Mouse (Mus musculus): ENCODE measurements around the gene Cfap65. TPM values are rescaled to one million over a fixed set of nuclear protein-coding genes. Genes with fewer than 3 reads are reported as not detected.

The Cfap65 gene
- 0.15 and 0.27 TPM in 2 replicates for polyA plus RNA-seq (2014; fragmentation: Nextera tagmentation; extraction: Ambion mirVana)

GRCm38 (mm10) chr1:74935402-74935801, at the start of gene Cfap65:
Gene Cfap65 (minus strand): TSS chr1:74935599.
- peak within 1 kb of the TSS; percentile 28; the same call in 1 of the 2 replicates for H3K4me2 ChIP-seq (ENCODE audit: low read length)
- H3K36me3 ChIP-seq (ENCODE audit: control insufficient read depth, insufficient read depth, low read length) = no peaks in the 10 kb centered on the region
- H3K9ac ChIP-seq (ENCODE audit: low read length) = no peak within 1 kb of the TSS
- peak; percentile 77 for DNase-seq (ENCODE audit: low spot score)
- no peak within 1 kb of the TSS for H3K27ac ChIP-seq (ENCODE audit: low read depth)
- WGBS = 3% methylated on average over 18 of the region's 18 CpGs
- no peak within 1 kb of the TSS for H3K4me3 ChIP-seq (ENCODE audit: low read depth, low read length)
- H3K4me1 ChIP-seq (replicated peaks; ENCODE audit: control insufficient read depth, insufficient read depth, low read length) = 0 out of 2 replicates have a peak, but pooled peaks cover 3% of the 10 kb centered on the region
- no peaks in the 10 kb centered on the region for H3K9me3 ChIP-seq (ENCODE audit: control insufficient read depth, low read length)
- peaks cover 19% of the 10 kb centered on the region; the same call in 1 of the 2 replicates for H3K27me3 ChIP-seq (replicated peaks; ENCODE audit: control insufficient read depth, insufficient read depth, low read length)
- ATAC-seq (replicated peaks; ENCODE audit: low FRiP score, low TSS enrichment, low read depth) = no peak

GRCm38 (mm10) chr1:74977001-74977400, 41.6 kb upstream of the Cfap65 start:
- ATAC-seq (replicated peaks; ENCODE audit: low FRiP score, low TSS enrichment, low read depth) (no peak), DNase-seq (ENCODE audit: low spot score) (no peak)
- Histone ChIP-seq H3K36me3 (ENCODE audit: control insufficient read depth, insufficient read depth, low read length) (no peaks in the 10 kb centered on the region), H3K9me3 (ENCODE audit: control insufficient read depth, low read length) (no peaks in the 10 kb centered on the region), H3K4me3 (ENCODE audit: low read depth, low read length) (no peak overlapping the region), H3K27ac (ENCODE audit: low read depth) (no peak overlapping the region), H3K27me3 (replicated peaks; ENCODE audit: control insufficient read depth, insufficient read depth, low read length) (no peaks in the 10 kb centered on the region), H3K4me2 (ENCODE audit: low read length) (no peak overlapping the region), H3K9ac (ENCODE audit: low read length) (no peak overlapping the region), H3K4me1 (replicated peaks; ENCODE audit: control insufficient read depth, insufficient read depth, low read length) (no peaks in the 10 kb centered on the region; the same call in 1 of the 2 replicates)
- WGBS = 66% methylated on average over 8 of the region's 8 CpGs

- Histone ChIP-seq H3K27ac (ENCODE audit: low read depth) (no peak overlapping the region), H3K9ac (ENCODE audit: low read length) (no peak overlapping the region), H3K4me1 (replicated peaks; ENCODE audit: control insufficient read depth, insufficient read depth, low read length) (no peaks in the 10 kb centered on the region; the same call in 1 of the 2 replicates), H3K9me3 (ENCODE audit: control insufficient read depth, low read length) (no peaks in the 10 kb centered on the region), H3K36me3 (ENCODE audit: control insufficient read depth, insufficient read depth, low read length) (no peaks in the 10 kb centered on the region), H3K27me3 (replicated peaks; ENCODE audit: control insufficient read depth, insufficient read depth, low read length) (no peaks in the 10 kb centered on the region), H3K4me2 (ENCODE audit: low read length) (no peak overlapping the region), H3K4me3 (ENCODE audit: low read depth, low read length) (no peak overlapping the region)
- ATAC-seq (replicated peaks; ENCODE audit: low FRiP score, low TSS enrichment, low read depth) = no peak
- WGBS = 88% methylated on average over 1 of the region's 1 CpGs
- DNase-seq (ENCODE audit: low spot score) = no peak
These were observed 40.5 kb upstream of the Cfap65 start for GRCm38 (mm10) chr1:74975936-74976335.

- no peak overlapping the region for H3K27ac ChIP-seq (ENCODE audit: low read depth)
- no peak overlapping the region for H3K4me2 ChIP-seq (ENCODE audit: low read length)
- H3K4me1 ChIP-seq (replicated peaks; ENCODE audit: control insufficient read depth, insufficient read depth, low read length) = peaks cover 1% of the 10 kb centered on the region; the same call in 1 of the 2 replicates
- H3K4me3 ChIP-seq (ENCODE audit: low read depth, low read length) = no peak overlapping the region
- WGBS = 85% methylated on average over 6 of the region's 6 CpGs
- no peaks in the 10 kb centered on the region for H3K27me3 ChIP-seq (replicated peaks; ENCODE audit: control insufficient read depth, insufficient read depth, low read length)
- no peak for ATAC-seq (replicated peaks; ENCODE audit: low FRiP score, low TSS enrichment, low read depth)
- no peaks in the 10 kb centered on the region for H3K9me3 ChIP-seq (ENCODE audit: control insufficient read depth, low read length)
- H3K36me3 ChIP-seq (ENCODE audit: control insufficient read depth, insufficient read depth, low read length) = no peaks in the 10 kb centered on the region
- no peak overlapping the region for H3K9ac ChIP-seq (ENCODE audit: low read length)
- DNase-seq (ENCODE audit: low spot score) = no peak
These were observed 38.2 kb upstream of the Cfap65 start for GRCm38 (mm10) chr1:74973590-74973989.

GRCm38 (mm10) chr1:74971353-74972050, 36.1 kb upstream of the Cfap65 start:
- ATAC-seq (replicated peaks; ENCODE audit: low FRiP score, low TSS enrichment, low read depth) (0 out of 2 replicates have a peak, but pooled peaks have one; percentile 58), DNase-seq (ENCODE audit: low spot score) (no peak)
- Histone ChIP-seq H3K4me2 (ENCODE audit: low read length) (no peak overlapping the region), H3K4me3 (ENCODE audit: low read depth, low read length) (no peak overlapping the region), H3K27ac (ENCODE audit: low read depth) (no peak overlapping the region), H3K36me3 (ENCODE audit: control insufficient read depth, insufficient read depth, low read length) (no peaks in the 10 kb centered on the region), H3K9ac (ENCODE audit: low read length) (no peak overlapping the region), H3K27me3 (replicated peaks; ENCODE audit: control insufficient read depth, insufficient read depth, low read length) (no peaks in the 10 kb centered on the region), H3K4me1 (replicated peaks; ENCODE audit: control insufficient read depth, insufficient read depth, low read length) (0 out of 2 replicates have a peak, but pooled peaks cover 11% of the 10 kb centered on the region), H3K9me3 (ENCODE audit: control insufficient read depth, low read length) (no peaks in the 10 kb centered on the region)
- 51% methylated on average over 4 of the region's 4 CpGs for WGBS

- H3K27me3 ChIP-seq (replicated peaks; ENCODE audit: control insufficient read depth, insufficient read depth, low read length) = no peaks in the 10 kb centered on the region
- 35% methylated on average over 8 of the region's 8 CpGs for WGBS
- H3K9me3 ChIP-seq (ENCODE audit: control insufficient read depth, low read length) = no peaks in the 10 kb centered on the region
- no peak overlapping the region for H3K27ac ChIP-seq (ENCODE audit: low read depth)
- no peak overlapping the region for H3K4me3 ChIP-seq (ENCODE audit: low read depth, low read length)
- DNase-seq (ENCODE audit: low spot score) (no peak), ATAC-seq (replicated peaks; ENCODE audit: low FRiP score, low TSS enrichment, low read depth) (no peak)
- H3K36me3 ChIP-seq (ENCODE audit: control insufficient read depth, insufficient read depth, low read length) = no peaks in the 10 kb centered on the region
- peaks cover 18% of the 10 kb centered on the region for H3K4me1 ChIP-seq (replicated peaks; ENCODE audit: control insufficient read depth, insufficient read depth, low read length)
- no peak overlapping the region for H3K4me2 ChIP-seq (ENCODE audit: low read length)
- H3K9ac ChIP-seq (ENCODE audit: low read length) = no peak overlapping the region
These were observed 32.7 kb upstream of the Cfap65 start for GRCm38 (mm10) chr1:74967962-74968580.

GRCm38 (mm10) chr1:74964494-74965215, 29.3 kb upstream of the Cfap65 start:
- Histone ChIP-seq H3K4me2 (ENCODE audit: low read length) (peak overlapping the region; percentile 62), H3K4me1 (replicated peaks; ENCODE audit: control insufficient read depth, insufficient read depth, low read length) (peaks cover 18% of the 10 kb centered on the region), H3K27ac (ENCODE audit: low read depth) (peak overlapping the region; percentile 66), H3K9ac (ENCODE audit: low read length) (peak overlapping the region; percentile 31), H3K27me3 (replicated peaks; ENCODE audit: control insufficient read depth, insufficient read depth, low read length) (no peaks in the 10 kb centered on the region), H3K9me3 (ENCODE audit: control insufficient read depth, low read length) (no peaks in the 10 kb centered on the region), H3K36me3 (ENCODE audit: control insufficient read depth, insufficient read depth, low read length) (no peaks in the 10 kb centered on the region), H3K4me3 (ENCODE audit: low read depth, low read length) (peak overlapping the region; percentile 15; the same call in 1 of the 2 replicates)
- ATAC-seq (replicated peaks; ENCODE audit: low FRiP score, low TSS enrichment, low read depth) (peak; percentile 65), DNase-seq (ENCODE audit: low spot score) (peak; percentile 89)
- WGBS = 4% methylated on average over 16 of the region's 16 CpGs

GRCm38 (mm10) chr1:74962853-74963227, 27.4 kb upstream of the Cfap65 start:
- Histone ChIP-seq H3K4me3 (ENCODE audit: low read depth, low read length) (no peak overlapping the region), H3K36me3 (ENCODE audit: control insufficient read depth, insufficient read depth, low read length) (no peaks in the 10 kb centered on the region), H3K4me2 (ENCODE audit: low read length) (peak overlapping the region; percentile 33), H3K27ac (ENCODE audit: low read depth) (peak overlapping the region; percentile 69), H3K9ac (ENCODE audit: low read length) (no peak overlapping the region; the same call in 1 of the 2 replicates), H3K4me1 (replicated peaks; ENCODE audit: control insufficient read depth, insufficient read depth, low read length) (peaks cover 12% of the 10 kb centered on the region), H3K9me3 (ENCODE audit: control insufficient read depth, low read length) (no peaks in the 10 kb centered on the region), H3K27me3 (replicated peaks; ENCODE audit: control insufficient read depth, insufficient read depth, low read length) (0 out of 2 replicates have a peak, but pooled peaks cover 1% of the 10 kb centered on the region)
- WGBS = 69% methylated on average over 5 of the region's 5 CpGs
- ATAC-seq (replicated peaks; ENCODE audit: low FRiP score, low TSS enrichment, low read depth) (peak; percentile 36; the same call in 1 of the 2 replicates), DNase-seq (ENCODE audit: low spot score) (no peak)

All from intestine, embryonic 14.5 days (tissue).